31 mouse cellular contexts compared by ENCODE assay signal in genomic region chr2:76586906-76587305, GRCm38 (mm10).
DNase-seq lines count a peak whose midpoint lies in the region; ATAC-seq and TF ChIP-seq lines count a peak whose summit lies in the region.
"Had no signal": no experiment of that assay in that cellular context is flagged by ENCODE, and none has a peak within 500 bp of the region (broad histone marks: within the 10 kb centered on the region; RNA-seq: fewer than 3 reads in every experiment).

No protein-coding gene starts in this region.

- no peaks in the 10 kb centered on the region for H3K4me1 ChIP-seq in intestine, postnatal 0 days (replicated peaks; ENCODE audit: control insufficient read depth, insufficient read depth, low read length)
- H3K4me1 ChIP-seq in intestine, embryonic 15.5 days (replicated peaks): no peaks in the 10 kb centered on the region
- H3K4me1 ChIP-seq in testis, adult 2 months (ENCODE audit: control insufficient read depth, insufficient read depth, low read length): no peaks in the 10 kb centered on the region
- H3K4me1 ChIP-seq: embryonic facial prominence, embryonic 12.5 days; forebrain, embryonic 10.5 days; heart, embryonic 13.5 days; limb, embryonic 13.5 days; midbrain, embryonic 13.5 days; neural tube, embryonic 15.5 days had no signal

- no peak overlapping the region for H3K27ac ChIP-seq in intestine, postnatal 0 days (ENCODE audit: low read depth, low read length)
- H3K27ac ChIP-seq in intestine, embryonic 15.5 days: no peak overlapping the region
- no peak overlapping the region; the same call in 1 of the 2 replicates for H3K27ac ChIP-seq in testis, adult 2 months (ENCODE audit: control insufficient read depth, insufficient read depth, low read depth, low read length)
- H3K27ac ChIP-seq: embryonic facial prominence, embryonic 12.5 days; forebrain, embryonic 10.5 days; heart, embryonic 13.5 days; layer of hippocampus, adult 2 months; left cerebral cortex, adult 2 months; limb, embryonic 13.5 days; macrophage; midbrain, embryonic 13.5 days; neural tube, embryonic 15.5 days had no signal

- no peak overlapping the region for H3K9ac ChIP-seq in intestine, postnatal 0 days (ENCODE audit: low read depth, low read length)
- no peak overlapping the region for H3K9ac ChIP-seq in intestine, embryonic 15.5 days
- H3K9ac ChIP-seq: embryonic facial prominence, embryonic 12.5 days; heart, embryonic 13.5 days; limb, embryonic 13.5 days; midbrain, embryonic 13.5 days; neural tube, embryonic 15.5 days had no signal

- H3K36me3 ChIP-seq in intestine, postnatal 0 days (ENCODE audit: control insufficient read depth, insufficient read depth): peaks cover 18% of the 10 kb centered on the region; the same call in 1 of the 2 replicates
- no peaks in the 10 kb centered on the region for H3K36me3 ChIP-seq in intestine, embryonic 15.5 days
- no peaks in the 10 kb centered on the region for H3K36me3 ChIP-seq in testis, adult 2 months (ENCODE audit: control insufficient read depth, insufficient read depth, low read length)
- H3K36me3 ChIP-seq: G1E; heart, embryonic 13.5 days had no signal

- TF ChIP-seq CTCF in intestine, postnatal 0 days (IDR thresholded peaks at IDR 0.05; ENCODE audit: low read depth): peak; percentile 54
- TF ChIP-seq CTCF in testis, adult 2 months (IDR thresholded peaks at IDR 0.05; ENCODE audit: control insufficient read depth, insufficient read depth, insufficient replicate concordance, low read depth, low read length): peak; percentile 28; the same call in 1 of the 2 replicates

- intact Hi-C loops in left cerebral cortex, postnatal 36 days (cut with DNase I): no loop called here

- no peak for DNase-seq in testis, postnatal 10 days (ENCODE audit: low spot score)
- peak; percentile 24 for DNase-seq in ZHBTc4 (ENCODE audit: low read depth, low spot score)
- DNase-seq in left cerebral cortex, postnatal 36 days (ENCODE audit: low spot score in 2 of 2): no peak
- DNase-seq in gastrocnemius, adult 8-10 months (ENCODE audit: low spot score in 2 of 2): no peak
- DNase-seq: adrenal gland, postnatal 36 days; B cell, adult 2 months; cerebellum, adult 8-10 months; cerebellum, postnatal 25 days; embryo, embryonic 11 days; gastrocnemius, postnatal 10 days; heart, postnatal 14 days; kidney, adult 11 months; kidney, postnatal 36 days; right cerebral cortex, adult 18-20 months; thymus, postnatal 25 days had no signal

- H3K27me3 ChIP-seq in intestine, postnatal 0 days (replicated peaks; ENCODE audit: control insufficient read depth, insufficient read depth, low read length): no peaks in the 10 kb centered on the region
- no peaks in the 10 kb centered on the region for H3K27me3 ChIP-seq in intestine, embryonic 15.5 days (replicated peaks)
- H3K27me3 ChIP-seq in testis, adult 2 months (ENCODE audit: control insufficient read depth, insufficient read depth, low read length): no peaks in the 10 kb centered on the region
- H3K27me3 ChIP-seq: embryonic facial prominence, embryonic 12.5 days; heart, embryonic 13.5 days; limb, embryonic 13.5 days; midbrain, embryonic 13.5 days; neural tube, embryonic 15.5 days; Patski had no signal

- no peak for TF ChIP-seq POLR2A in testis, adult 2 months (IDR thresholded peaks at IDR 0.05; ENCODE audit: control insufficient read depth, low read depth, low read length)

- no peak overlapping the region for H3K4me3 ChIP-seq in intestine, postnatal 0 days (ENCODE audit: low read depth, low read length)
- H3K4me3 ChIP-seq in intestine, embryonic 15.5 days (replicated peaks): no peak overlapping the region
- H3K4me3 ChIP-seq in testis, adult 2 months (ENCODE audit: control insufficient read depth, low read depth, low read length): no peak overlapping the region
- H3K4me3 ChIP-seq: embryonic facial prominence, embryonic 12.5 days; forebrain, embryonic 10.5 days; heart, embryonic 13.5 days; layer of hippocampus, adult 2 months; left cerebral cortex, adult 2 months; limb, embryonic 13.5 days; midbrain, embryonic 13.5 days; neural tube, embryonic 15.5 days had no signal

- no peak for ATAC-seq in intestine, postnatal 0 days
- no peak for ATAC-seq in intestine, embryonic 15.5 days
- ATAC-seq: forebrain, embryonic 16.5 days; midbrain, embryonic 13.5 days; Patski had no signal

- 81% methylated on average over 10 of the region's 10 CpGs for WGBS in intestine, postnatal 0 days
- 82% methylated on average over 10 of the region's 10 CpGs for WGBS in intestine, embryonic 15.5 days

- no peak overlapping the region for H3K4me2 ChIP-seq in intestine, postnatal 0 days (replicated peaks; ENCODE audit: low read depth)
- H3K4me2 ChIP-seq in intestine, embryonic 15.5 days (replicated peaks): no peak overlapping the region
- H3K4me2 ChIP-seq: embryonic facial prominence, embryonic 12.5 days; heart, embryonic 13.5 days; limb, embryonic 13.5 days; liver, embryonic 11.5 days; midbrain, embryonic 13.5 days; neural tube, embryonic 15.5 days had no signal

- H3K9me3 ChIP-seq in intestine, postnatal 0 days (ENCODE audit: control insufficient read depth): no peaks in the 10 kb centered on the region
- H3K9me3 ChIP-seq in intestine, embryonic 15.5 days: no peaks in the 10 kb centered on the region
- H3K9me3 ChIP-seq: embryonic facial prominence, embryonic 12.5 days; forebrain, embryonic 10.5 days; G1E; heart, embryonic 13.5 days; limb, embryonic 13.5 days; midbrain, embryonic 13.5 days; neural tube, embryonic 15.5 days had no signal
